Mouse (Mus musculus) liver, postnatal 0 days (tissue): ENCODE data around the gene Adap1. TPM values are rescaled to one million over a fixed set of nuclear protein-coding genes. Genes with fewer than 3 reads are reported as not detected.

Experiments used
- ATAC-seq: fragments of 200-750 bp; cut with Nextera tagmentation; 2 replicates; pipeline ENCODE4 v1.8.0; 2017; ENCODE audit warnings: mild to moderate bottlenecking, moderate library complexity
- DNase-seq: peaks from one replicate; pipeline ENCODE4 v3.0.0-alpha.2; 2016
- H3K27ac ChIP-seq: fragments of 300-500 bp; sonication (generic); 2 replicates; pipeline ENCODE4 v1.5.1; 2014; ENCODE audit warnings: antibody characterized with exemption, moderate library complexity, mild to moderate bottlenecking, low read depth
- H3K27me3 ChIP-seq: fragments of 300-500 bp; sonication (generic); 2 replicates; pipeline ENCODE4 v1.6.1; 2014; ENCODE audit warnings: low read length, control low read depth, mixed read lengths; ENCODE audit not compliant: insufficient read depth
- H3K36me3 ChIP-seq: fragments of 300-500 bp; sonication (generic); replicated peaks from 2 replicates; pipeline ENCODE4 v1.6.1; 2014; ENCODE audit warnings: mild to moderate bottlenecking, control low read depth, low read length, moderate library complexity, mixed read lengths; ENCODE audit not compliant: insufficient read depth
- H3K4me1 ChIP-seq: fragments of 300-500 bp; sonication (generic); 2 replicates; pipeline ENCODE4 v1.6.1; 2014; ENCODE audit warnings: antibody characterized with exemption, mild to moderate bottlenecking, control low read depth; ENCODE audit not compliant: insufficient read depth
- H3K4me2 ChIP-seq: fragments of 300-500 bp; sonication (generic); 2 replicates; pipeline ENCODE4 v1.6.1; 2014; ENCODE audit warnings: low read depth, mild to moderate bottlenecking, low read length, moderate library complexity, mixed read lengths
- H3K4me3 ChIP-seq: fragments of 300-500 bp; sonication (generic); 2 replicates; pipeline ENCODE4 v1.5.1; 2014; ENCODE audit warnings: low read depth, low read length
- H3K9ac ChIP-seq: fragments of 300-500 bp; sonication (generic); replicated peaks from 2 replicates; pipeline ENCODE4 v1.6.1; 2014; ENCODE audit warnings: mild to moderate bottlenecking, moderate library complexity
- H3K9me3 ChIP-seq: fragments of 300-500 bp; sonication (generic); 2 replicates; pipeline ENCODE4 v1.6.1; 2016; ENCODE audit warnings: mild to moderate bottlenecking, control low read depth, low read length, mixed read lengths
- CTCF ChIP-seq: sonication (generic); IDR thresholded peaks from 2 replicates; pipeline ENCODE4 v1.5.1; 2016; ENCODE audit warnings: antibody characterized with exemption, low read depth
- EP300 ChIP-seq: IDR thresholded peaks from 2 replicates; pipeline ENCODE4 v1.6.1; 2016; ENCODE audit warnings: antibody characterized with exemption, low read depth, mild to moderate bottlenecking
- WGBS: fragments of 180-500 bp; shearing (Covaris S2); extraction: QIAGEN DNeasy Blood & Tissue Kit; methylation state at CpG from one replicate; pipeline ENCODE4 v1.1.7; 2014; ENCODE audit not compliant: insufficient replicate concordance; 5-methylcytosine and 5-hydroxymethylcytosine counted together
- polyA plus RNA-seq: library from polyadenylated mRNA; unstranded; fragments of >200 nt; fragmentation: Nextera tagmentation; extraction: Ambion mirVana; gene quantifications from 2 replicates; pipeline ENCODE4 v1.2.1, GENCODE M21; 2015

Adap1 gene
- polyA plus RNA-seq, 1 experiment from 2014 or later, result 3.7 TPM

GRCm38 (mm10) chr5:139297745-139298144 is 27.7 kb downstream of the Adap1 start:
- Histone ChIP-seq H3K4me1 (peaks cover 16% of the 10 kb centered on the region), H3K4me2 (no peak overlapping the region), H3K9ac (no peak overlapping the region), H3K27ac (no peak overlapping the region), H3K4me3 (no peak overlapping the region), H3K9me3 (no peaks in the 10 kb centered on the region), H3K36me3 (no peaks in the 10 kb centered on the region), H3K27me3 (no peaks in the 10 kb centered on the region)
- DNase-seq (no peak), ATAC-seq (no peak)
- TF ChIP-seq EP300, result no peak
- no peak for TF ChIP-seq CTCF
- WGBS, result 69% methylated on average over 5 of the region's 5 CpGs

- peaks cover 14% of the 10 kb centered on the region for H3K4me1 ChIP-seq
- H3K27ac ChIP-seq, result no peak overlapping the region
- 84% methylated on average over 10 of the region's 10 CpGs for WGBS
- ATAC-seq (no peak), DNase-seq (no peak)
- no peak overlapping the region for H3K9ac ChIP-seq
- no peaks in the 10 kb centered on the region for H3K9me3 ChIP-seq
- no peaks in the 10 kb centered on the region for H3K27me3 ChIP-seq
- no peaks in the 10 kb centered on the region for H3K36me3 ChIP-seq
- H3K4me3 ChIP-seq, result no peak overlapping the region
- no peak for TF ChIP-seq CTCF
- no peak for TF ChIP-seq EP300
- H3K4me2 ChIP-seq, result no peak overlapping the region
Observed at GRCm38 (mm10) chr5:139297092-139297491, 28.3 kb downstream of the Adap1 start.

GRCm38 (mm10) chr5:139294089-139294488 is 31.3 kb downstream of the Adap1 start:
- H3K36me3 ChIP-seq, result no peaks in the 10 kb centered on the region
- H3K27ac ChIP-seq, result no peak overlapping the region
- ATAC-seq (no peak), DNase-seq (no peak)
- 68% methylated on average over 2 of the region's 2 CpGs for whole genome bisulfite sequencing
- H3K9me3 ChIP-seq, result no peaks in the 10 kb centered on the region
- no peak overlapping the region for H3K4me3 ChIP-seq
- no peaks in the 10 kb centered on the region for H3K27me3 ChIP-seq
- peaks cover 2% of the 10 kb centered on the region; the same call in 1 of the 2 replicates for H3K4me1 ChIP-seq
- H3K9ac ChIP-seq, result no peak overlapping the region
- no peak overlapping the region for H3K4me2 ChIP-seq
- TF ChIP-seq CTCF (no peak), EP300 (no peak)

GRCm38 (mm10) chr5:139291811-139292560 is 33.4 kb downstream of the Adap1 start:
- Histone ChIP-seq H3K4me3 (no peak overlapping the region), H3K27ac (no peak overlapping the region), H3K9me3 (no peaks in the 10 kb centered on the region), H3K36me3 (no peaks in the 10 kb centered on the region), H3K4me2 (no peak overlapping the region), H3K9ac (no peak overlapping the region; the same call in 1 of the 2 replicates), H3K27me3 (no peaks in the 10 kb centered on the region), H3K4me1 (peaks cover 7% of the 10 kb centered on the region)
- no peak for ATAC-seq
- 70% methylated on average over 6 of the region's 6 CpGs for WGBS
- TF ChIP-seq EP300 (no peak), CTCF (no peak)
- DNase-seq, result no peak

GRCm38 (mm10) chr5:139290467-139291259 is 34.8 kb downstream of the Adap1 start:
- Histone ChIP-seq H3K9me3 (no peaks in the 10 kb centered on the region), H3K27me3 (no peaks in the 10 kb centered on the region), H3K4me1 (peaks cover 20% of the 10 kb centered on the region), H3K36me3 (no peaks in the 10 kb centered on the region), H3K4me3 (no peak overlapping the region), H3K27ac (no peak overlapping the region), H3K9ac (no peak overlapping the region), H3K4me2 (no peak overlapping the region)
- ATAC-seq (no peak), DNase-seq (no peak)
- WGBS, result 72% methylated on average over 12 of the region's 12 CpGs
- TF ChIP-seq CTCF (no peak), EP300 (no peak)

GRCm38 (mm10) chr5:139288591-139288990 is 36.8 kb downstream of the Adap1 start:
- H3K4me3 ChIP-seq, result no peak overlapping the region
- H3K9ac ChIP-seq, result no peak overlapping the region
- TF ChIP-seq CTCF (no peak), EP300 (no peak)
- H3K27me3 ChIP-seq, result no peaks in the 10 kb centered on the region
- H3K27ac ChIP-seq, result peak overlapping the region; percentile 85
- WGBS, result 70% methylated on average over 4 of the region's 4 CpGs
- DNase-seq (no peak), ATAC-seq (no peak)
- no peak overlapping the region for H3K4me2 ChIP-seq
- H3K4me1 ChIP-seq, result peaks cover 33% of the 10 kb centered on the region
- no peaks in the 10 kb centered on the region for H3K9me3 ChIP-seq
- no peaks in the 10 kb centered on the region for H3K36me3 ChIP-seq
